Mouse (Mus musculus) kidney, embryonic 16.5 days (tissue): Measurements from ENCODE around the gene Foxred1. TPM values are rescaled to one million over a fixed set of nuclear protein-coding genes. Genes with fewer than 3 reads are reported as not detected.

ENCODE experiments used
- ATAC-seq: fragments of 200-750 bp; cut with Nextera tagmentation; 2 replicates; pipeline ENCODE4 v1.8.0; 2017; ENCODE audit warnings: moderate TSS enrichment; ENCODE audit not compliant: low FRiP score, low TSS enrichment
- H3K27ac ChIP-seq: fragments of 300-500 bp; sonication (generic); 2 replicates; pipeline ENCODE4 v1.5.1; 2014; ENCODE audit warnings: low read length
- H3K27me3 ChIP-seq: fragments of 300-500 bp; sonication (generic); 2 replicates; pipeline ENCODE4 v1.6.1; 2014; ENCODE audit warnings: low read length, control low read depth, mixed read lengths; ENCODE audit not compliant: insufficient read depth
- H3K36me3 ChIP-seq: fragments of 300-500 bp; sonication (generic); 2 replicates; pipeline ENCODE4 v1.6.1; 2014; ENCODE audit warnings: low read length, control low read depth, mixed read lengths; ENCODE audit not compliant: insufficient read depth
- H3K4me1 ChIP-seq: fragments of 300-500 bp; sonication (generic); 2 replicates; pipeline ENCODE4 v1.6.1; 2014; ENCODE audit warnings: low read length, control low read depth, mixed read lengths; ENCODE audit not compliant: insufficient read depth
- H3K4me2 ChIP-seq: fragments of 300-500 bp; sonication (generic); replicated peaks from 2 replicates; pipeline ENCODE4 v1.6.1; 2014; ENCODE audit warnings: low read depth, low read length
- H3K4me3 ChIP-seq: fragments of 300-500 bp; sonication (generic); 2 replicates; pipeline ENCODE4 v1.5.1; 2014; ENCODE audit warnings: mild to moderate bottlenecking, low read length
- H3K9ac ChIP-seq: fragments of 300-500 bp; sonication (generic); replicated peaks from 2 replicates; pipeline ENCODE4 v1.6.1; 2014; ENCODE audit warnings: low read length
- H3K9me3 ChIP-seq: fragments of 300-500 bp; sonication (generic); 2 replicates; pipeline ENCODE4 v1.6.1; 2016; ENCODE audit warnings: low read length, control low read depth
- WGBS: fragments of 180-500 bp; shearing (Covaris S2); extraction: QIAGEN DNeasy Blood & Tissue Kit; methylation state at CpG from one replicate; pipeline ENCODE4 v1.1.7; 2014; 5-methylcytosine and 5-hydroxymethylcytosine counted together
- polyA plus RNA-seq: library from polyadenylated mRNA; unstranded; fragments of >200 nt; fragmentation: Nextera tagmentation; extraction: Ambion mirVana; gene quantifications from 2 replicates; pipeline ENCODE4 v1.2.1, GENCODE M21; 2015

The Foxred1 gene
- polyA plus RNA-seq, 1 experiment from 2014 or later = 53.4 TPM

- WGBS = 90% methylated on average over 3 of the region's 3 CpGs
- no peak for ATAC-seq
- no peaks in the 10 kb centered on the region for H3K9me3 ChIP-seq
These were observed 13.2 kb downstream of the Foxred1 start for GRCm38 (mm10) chr9:35197625-35198024.

GRCm38 (mm10) chr9:35194048-35194447, 16.8 kb downstream of the Foxred1 start:
- no peak for ATAC-seq
- H3K4me2 ChIP-seq = no peak overlapping the region
- no peaks in the 10 kb centered on the region for H3K27me3 ChIP-seq
- no peak overlapping the region for H3K4me3 ChIP-seq
- peaks cover 6% of the 10 kb centered on the region; the same call in 1 of the 2 replicates for H3K4me1 ChIP-seq
- no peak overlapping the region for H3K27ac ChIP-seq
- peaks cover 13% of the 10 kb centered on the region for H3K36me3 ChIP-seq
- H3K9ac ChIP-seq = no peak overlapping the region
- no peaks in the 10 kb centered on the region for H3K9me3 ChIP-seq
- WGBS = 98% methylated on average over 3 of the region's 3 CpGs

More at GRCm38 (mm10) chr9:35197625-35198024, 13.2 kb downstream of the Foxred1 start:
- no peak overlapping the region for H3K9ac ChIP-seq
- no peak overlapping the region for H3K4me3 ChIP-seq
- H3K27me3 ChIP-seq = no peaks in the 10 kb centered on the region
- peaks cover 16% of the 10 kb centered on the region; the same call in 1 of the 2 replicates for H3K4me1 ChIP-seq
- no peak overlapping the region for H3K27ac ChIP-seq
- no peak overlapping the region for H3K4me2 ChIP-seq
- no peaks in the 10 kb centered on the region for H3K36me3 ChIP-seq

- H3K36me3 ChIP-seq = peaks cover 20% of the 10 kb centered on the region
- H3K4me2 ChIP-seq = no peak overlapping the region
- H3K4me3 ChIP-seq = no peak overlapping the region
- 84% methylated on average over 11 of the region's 11 CpGs for WGBS
- ATAC-seq = no peak
- H3K27me3 ChIP-seq = no peaks in the 10 kb centered on the region
- no peaks in the 10 kb centered on the region for H3K9me3 ChIP-seq
- no peak overlapping the region for H3K9ac ChIP-seq
- H3K27ac ChIP-seq = no peak overlapping the region
- H3K4me1 ChIP-seq = no peaks in the 10 kb centered on the region
These were observed 17.8 kb downstream of the Foxred1 start for GRCm38 (mm10) chr9:35192983-35193542.

- Histone ChIP-seq H3K4me2 (no peak overlapping the region), H3K4me1 (no peaks in the 10 kb centered on the region), H3K9me3 (no peaks in the 10 kb centered on the region), H3K27me3 (no peaks in the 10 kb centered on the region), H3K27ac (no peak overlapping the region), H3K36me3 (peaks cover 26% of the 10 kb centered on the region), H3K9ac (no peak overlapping the region), H3K4me3 (no peak overlapping the region)
- ATAC-seq = 0 out of 2 replicates have a peak, but pooled peaks have one; percentile 12
- WGBS = 82% methylated on average over 22 of the region's 22 CpGs
These were observed 22.2 kb downstream of the Foxred1 start for GRCm38 (mm10) chr9:35188700-35189099.

GRCm38 (mm10) chr9:35187351-35187903, 23.4 kb downstream of the Foxred1 start:
- ATAC-seq = no peak
- H3K4me1 ChIP-seq = no peaks in the 10 kb centered on the region
- H3K9ac ChIP-seq = no peak overlapping the region
- no peak overlapping the region for H3K4me3 ChIP-seq
- no peaks in the 10 kb centered on the region for H3K9me3 ChIP-seq
- peaks cover 26% of the 10 kb centered on the region for H3K36me3 ChIP-seq
- no peak overlapping the region for H3K27ac ChIP-seq
- WGBS = 82% methylated on average over 10 of the region's 10 CpGs
- H3K27me3 ChIP-seq = no peaks in the 10 kb centered on the region
- no peak overlapping the region for H3K4me2 ChIP-seq

- H3K9me3 ChIP-seq = no peaks in the 10 kb centered on the region
- no peak overlapping the region for H3K4me2 ChIP-seq
- no peaks in the 10 kb centered on the region for H3K27me3 ChIP-seq
- H3K4me1 ChIP-seq = no peaks in the 10 kb centered on the region
- H3K27ac ChIP-seq = no peak overlapping the region
- H3K4me3 ChIP-seq = no peak overlapping the region
- ATAC-seq = no peak
- H3K9ac ChIP-seq = no peak overlapping the region
- WGBS = 72% methylated on average over 4 of the region's 4 CpGs
- H3K36me3 ChIP-seq = peaks cover 26% of the 10 kb centered on the region
These were observed 24.4 kb downstream of the Foxred1 start for GRCm38 (mm10) chr9:35186430-35186829.

GRCm38 (mm10) chr9:35183359-35183758, 27.5 kb downstream of the Foxred1 start:
- 55% methylated on average over 5 of the region's 5 CpGs for WGBS
- no peak overlapping the region for H3K4me3 ChIP-seq
- no peak overlapping the region for H3K4me2 ChIP-seq
- no peak for ATAC-seq
- no peaks in the 10 kb centered on the region for H3K27me3 ChIP-seq
- no peak overlapping the region for H3K9ac ChIP-seq
- no peak overlapping the region for H3K27ac ChIP-seq
- H3K9me3 ChIP-seq = no peaks in the 10 kb centered on the region
- H3K4me1 ChIP-seq = no peaks in the 10 kb centered on the region
- H3K36me3 ChIP-seq = peaks cover 8% of the 10 kb centered on the region

DNA sequence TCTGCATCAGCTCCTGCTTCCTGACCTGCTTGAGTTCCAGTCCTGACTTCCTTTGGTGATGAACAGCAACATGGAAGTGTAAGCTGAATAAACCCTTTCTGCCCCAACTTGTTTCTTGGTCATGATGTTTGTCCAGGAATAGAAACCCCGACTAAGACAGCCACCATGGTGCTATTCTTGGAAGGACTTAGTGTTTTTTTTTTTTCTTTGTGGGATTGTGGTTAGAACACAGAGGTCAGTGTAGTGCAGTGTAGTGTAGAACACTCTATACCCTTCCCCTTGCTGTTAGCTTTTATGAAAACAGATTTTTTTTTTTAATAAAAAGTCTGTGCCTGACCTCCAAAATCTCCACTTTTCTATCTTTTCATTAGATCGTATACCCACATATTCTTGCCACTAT, 28.0 kb downstream of the Foxred1 start:
- Histone ChIP-seq H3K27me3 (no peaks in the 10 kb centered on the region), H3K9ac (no peak overlapping the region), H3K36me3 (peaks cover 7% of the 10 kb centered on the region; the same call in 1 of the 2 replicates), H3K4me3 (no peak overlapping the region), H3K9me3 (no peaks in the 10 kb centered on the region), H3K4me1 (no peaks in the 10 kb centered on the region), H3K4me2 (no peak overlapping the region), H3K27ac (no peak overlapping the region)
- no peak for ATAC-seq
- 79% methylated on average over 2 of the region's 2 CpGs for WGBS

- H3K4me1 ChIP-seq = peaks cover 17% of the 10 kb centered on the region
- H3K27ac ChIP-seq = no peak overlapping the region
- WGBS = 49% methylated on average over 14 of the region's 14 CpGs
- H3K9ac ChIP-seq = peak overlapping the region; percentile 79
- peak overlapping the region; percentile 77 for H3K4me2 ChIP-seq
- H3K27me3 ChIP-seq = no peaks in the 10 kb centered on the region
- no peaks in the 10 kb centered on the region for H3K9me3 ChIP-seq
- ATAC-seq = 0 out of 2 replicates have a peak, but pooled peaks have one; percentile 8
- peak overlapping the region; percentile 80 for H3K4me3 ChIP-seq
- H3K36me3 ChIP-seq = no peaks in the 10 kb centered on the region
These were observed 34.7 kb downstream of the Foxred1 start for GRCm38 (mm10) chr9:35176124-35176659.
